Mouse (Mus musculus) lung, postnatal 14 days (tissue): Measurements from ENCODE around the gene Gm20865.
"Not testable (repeated sequence)": the region's sequence is repeated elsewhere in the genome, so short reads cannot be mapped to it uniquely, and the experiment has no call there.

Source experiments
- DNase-seq: peaks from one replicate; pipeline ENCODE4 v3.0.0; 2021

Gm20865 gene

GRCm38 (mm10) chrY:21241275-21241674 lies at the start of gene Gm20865:
Gm20865 (plus strand) TSS chrY:21241575.
- not testable (repeated sequence) for DNase-seq
